Mouse (Mus musculus) liver, embryonic 13.5 days (tissue): Measurements from ENCODE around the gene Uck2. TPM values are rescaled to one million over a fixed set of nuclear protein-coding genes. Genes with fewer than 3 reads are reported as not detected.
A peak's percentile ranks its signal among the peaks of the same experiment; 100 is the strongest.

Experiments
- ATAC-seq: fragments of 200-750 bp; cut with Nextera tagmentation; 2 replicates; pipeline ENCODE4 v1.8.0; 2017; ENCODE audit warnings: low read depth, mild to moderate bottlenecking, moderate number of reproducible peaks, moderate library complexity
- DNase-seq: peaks from one replicate; pipeline ENCODE4 v3.0.0; 2022
- H3K27ac ChIP-seq: fragments of 300-500 bp; sonication (generic); 2 replicates; pipeline ENCODE4 v1.5.1; 2015; ENCODE audit warnings: moderate library complexity, mild to moderate bottlenecking, inconsistent platforms
- H3K27me3 ChIP-seq: fragments of 300-500 bp; sonication (generic); 2 replicates; pipeline ENCODE4 v1.6.1; 2015; ENCODE audit warnings: mild to moderate bottlenecking, inconsistent platforms
- H3K36me3 ChIP-seq: fragments of 300-500 bp; sonication (generic); 2 replicates; pipeline ENCODE4 v1.6.1; 2015; ENCODE audit warnings: mild to moderate bottlenecking, inconsistent platforms
- H3K4me1 ChIP-seq: fragments of 300-500 bp; sonication (generic); replicated peaks from 2 replicates; pipeline ENCODE4 v1.6.1; 2015; ENCODE audit warnings: inconsistent platforms
- H3K4me2 ChIP-seq: fragments of 300-500 bp; sonication (generic); 2 replicates; pipeline ENCODE4 v1.6.1; 2015; ENCODE audit warnings: inconsistent platforms, mild to moderate bottlenecking, moderate library complexity
- H3K4me3 ChIP-seq: fragments of 300-500 bp; sonication (generic); replicated peaks from 2 replicates; pipeline ENCODE4 v1.5.1; 2015; ENCODE audit warnings: mild to moderate bottlenecking, inconsistent platforms
- H3K9ac ChIP-seq: fragments of 300-500 bp; sonication (generic); 2 replicates; pipeline ENCODE4 v1.6.1; 2015; ENCODE audit warnings: mild to moderate bottlenecking, inconsistent platforms
- H3K9me3 ChIP-seq: fragments of 300-500 bp; sonication (generic); replicated peaks from 2 replicates; pipeline ENCODE4 v1.6.1; 2016; ENCODE audit warnings: inconsistent platforms
- WGBS: fragments of 180-500 bp; shearing (Covaris S2); methylation state at CpG from one replicate; pipeline ENCODE4 v1.1.7; 2015; ENCODE audit not compliant: insufficient replicate concordance; 5-methylcytosine and 5-hydroxymethylcytosine counted together
- polyA plus RNA-seq: library from polyadenylated mRNA; unstranded; fragments of >200 nt; fragmentation: Nextera tagmentation; extraction: Ambion mirVana; gene quantifications from 2 replicates; pipeline ENCODE4 v1.2.1, GENCODE M21; 2015

The Uck2 gene
- polyA plus RNA-seq: 67.1 and 82.5 TPM in 2 replicates

GRCm38 (mm10) chr1:167285320-167285355 lies at the start of gene Uck2:
Gene Uck2 (minus strand): TSS chr1:167285320.
- DNase-seq: no peak
- WGBS: 0% methylated on average over 2 of the region's 2 CpGs

DNA sequence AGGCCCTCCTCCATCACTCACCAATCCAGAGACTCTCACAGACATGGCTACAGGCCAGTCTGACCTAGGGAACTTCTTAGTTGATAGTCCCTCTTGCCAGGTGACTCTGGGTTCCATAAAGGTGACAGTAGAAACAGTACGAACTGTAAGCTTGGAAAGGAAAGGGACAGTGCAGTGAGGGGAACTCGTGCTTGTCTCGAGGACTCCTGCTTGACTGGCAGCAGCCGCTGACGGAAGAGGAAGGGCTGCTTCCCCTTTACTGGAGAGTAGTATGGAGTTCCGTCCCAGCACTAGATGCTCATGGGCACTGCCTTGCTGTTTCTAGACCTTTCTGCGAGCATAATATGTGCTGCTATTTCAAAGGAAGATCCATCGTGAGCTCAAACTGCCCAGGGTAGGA lies 46.0 kb upstream of the Uck2 start:
- Histone ChIP-seq H3K27me3 (no peaks in the 10 kb centered on the region), H3K36me3 (peaks cover 69% of the 10 kb centered on the region), H3K9ac (no peak overlapping the region), H3K4me2 (no peak overlapping the region), H3K27ac (no peak overlapping the region), H3K9me3 (no peaks in the 10 kb centered on the region), H3K4me1 (no peaks in the 10 kb centered on the region), H3K4me3 (no peak overlapping the region)
- 68% methylated on average over 8 of the region's 8 CpGs for WGBS
- no peak for ATAC-seq
- no peak for DNase-seq

More at GRCm38 (mm10) chr1:167285320-167285355, at the start of gene Uck2:
- no peaks in the 10 kb centered on the region for H3K9me3 ChIP-seq
- no peak for ATAC-seq
- peak within 1 kb of the TSS; percentile 85 for H3K9ac ChIP-seq
- peak within 1 kb of the TSS; percentile 83 for H3K27ac ChIP-seq
- H3K4me3 ChIP-seq: peak within 1 kb of the TSS; percentile 85
- H3K4me2 ChIP-seq: peak within 1 kb of the TSS; percentile 99
- peaks cover 82% of the 10 kb centered on the region for H3K4me1 ChIP-seq
- H3K36me3 ChIP-seq: no peaks in the 10 kb centered on the region
- peaks cover 24% of the 10 kb centered on the region for H3K27me3 ChIP-seq

DNA sequence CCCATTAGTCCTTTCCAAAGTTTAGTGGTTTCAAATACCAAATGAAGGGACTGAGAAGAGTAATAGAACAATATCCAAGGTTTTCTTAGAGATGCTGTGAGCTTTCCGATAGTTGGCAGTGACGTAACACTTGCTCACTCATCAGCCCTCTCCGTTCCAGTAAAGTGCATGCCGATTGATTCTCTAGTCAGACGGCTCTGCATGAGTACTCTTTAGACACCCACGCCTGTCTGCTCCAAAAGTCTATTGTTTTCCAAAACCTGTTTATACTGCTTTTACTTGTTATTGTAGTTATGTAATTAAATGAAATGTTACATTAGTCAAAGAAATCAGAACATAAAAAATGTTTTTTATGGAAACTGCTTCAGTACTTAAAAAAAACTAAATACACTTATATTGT lies 43.7 kb upstream of the Uck2 start:
- no peaks in the 10 kb centered on the region for H3K9me3 ChIP-seq
- H3K4me1 ChIP-seq: no peaks in the 10 kb centered on the region
- 88% methylated on average over 6 of the region's 6 CpGs for WGBS
- no peak overlapping the region for H3K9ac ChIP-seq
- H3K4me3 ChIP-seq: no peak overlapping the region
- no peak overlapping the region for H3K4me2 ChIP-seq
- H3K36me3 ChIP-seq: peaks cover 77% of the 10 kb centered on the region
- no peaks in the 10 kb centered on the region for H3K27me3 ChIP-seq
- H3K27ac ChIP-seq: no peak overlapping the region
- ATAC-seq (no peak), DNase-seq (no peak)

- peaks cover 88% of the 10 kb centered on the region for H3K36me3 ChIP-seq
- no peak for DNase-seq
- 91% methylated on average over 6 of the region's 6 CpGs for WGBS
- H3K4me2 ChIP-seq: no peak overlapping the region
- H3K27ac ChIP-seq: no peak overlapping the region
- ATAC-seq: no peak
- no peak overlapping the region for H3K4me3 ChIP-seq
- H3K9ac ChIP-seq: no peak overlapping the region
- no peaks in the 10 kb centered on the region for H3K4me1 ChIP-seq
- H3K27me3 ChIP-seq: no peaks in the 10 kb centered on the region
- no peaks in the 10 kb centered on the region for H3K9me3 ChIP-seq
Observed at GRCm38 (mm10) chr1:167321691-167322090, 36.6 kb upstream of the Uck2 start.

DNA sequence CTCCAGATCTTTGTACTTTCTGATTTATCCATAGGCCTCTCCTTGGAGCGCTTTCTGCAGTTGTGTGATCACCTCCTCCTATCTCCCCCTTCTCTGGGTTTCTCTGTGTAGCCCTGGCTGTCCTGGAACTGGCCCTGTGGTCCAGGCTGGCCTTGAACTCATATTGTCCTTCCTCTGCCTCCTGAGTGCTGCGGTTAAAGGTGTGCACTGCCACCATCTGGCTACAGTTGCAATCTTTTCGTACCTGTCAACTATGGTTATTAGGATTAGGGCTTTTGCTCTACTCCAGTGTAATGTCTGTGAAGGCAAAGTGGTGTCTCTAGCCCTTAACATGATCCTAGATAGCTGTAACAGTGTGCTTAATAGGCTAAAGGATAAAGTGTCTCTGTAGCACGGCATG lies 28.1 kb upstream of the Uck2 start:
- peaks cover 43% of the 10 kb centered on the region for H3K36me3 ChIP-seq
- H3K4me2 ChIP-seq: no peak overlapping the region
- DNase-seq (no peak), ATAC-seq (no peak)
- no peak overlapping the region for H3K9ac ChIP-seq
- H3K27ac ChIP-seq: no peak overlapping the region
- peaks cover 32% of the 10 kb centered on the region for H3K4me1 ChIP-seq
- no peaks in the 10 kb centered on the region for H3K9me3 ChIP-seq
- WGBS: 77% methylated on average over 4 of the region's 4 CpGs
- H3K27me3 ChIP-seq: no peaks in the 10 kb centered on the region
- H3K4me3 ChIP-seq: no peak overlapping the region

DNA sequence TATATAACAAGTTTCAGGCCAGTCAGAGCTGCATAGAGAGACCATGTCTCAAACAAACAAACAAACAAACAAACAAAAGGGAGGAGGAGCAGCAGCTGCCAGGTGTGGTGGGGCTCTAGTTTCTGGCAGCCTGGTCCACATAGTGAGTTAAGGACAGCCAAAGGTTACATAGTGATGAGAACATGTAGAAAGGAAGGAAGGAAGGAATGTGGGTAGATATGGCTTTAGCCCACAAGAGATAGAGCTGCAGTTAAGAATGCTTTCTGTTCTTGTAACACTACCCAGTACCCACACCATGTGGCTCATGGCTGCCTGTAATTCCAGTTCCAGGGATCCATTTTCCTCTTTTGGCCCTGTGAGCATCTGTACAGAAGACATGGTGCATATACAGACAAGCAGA lies 27.2 kb upstream of the Uck2 start:
- H3K27me3 ChIP-seq: no peaks in the 10 kb centered on the region
- H3K4me3 ChIP-seq: no peak overlapping the region
- H3K4me2 ChIP-seq: no peak overlapping the region
- H3K9me3 ChIP-seq: no peaks in the 10 kb centered on the region
- no peak overlapping the region for H3K27ac ChIP-seq
- peaks cover 35% of the 10 kb centered on the region for H3K36me3 ChIP-seq
- no peak overlapping the region for H3K9ac ChIP-seq
- no peak for ATAC-seq
- no peak for DNase-seq
- H3K4me1 ChIP-seq: peaks cover 36% of the 10 kb centered on the region

DNA sequence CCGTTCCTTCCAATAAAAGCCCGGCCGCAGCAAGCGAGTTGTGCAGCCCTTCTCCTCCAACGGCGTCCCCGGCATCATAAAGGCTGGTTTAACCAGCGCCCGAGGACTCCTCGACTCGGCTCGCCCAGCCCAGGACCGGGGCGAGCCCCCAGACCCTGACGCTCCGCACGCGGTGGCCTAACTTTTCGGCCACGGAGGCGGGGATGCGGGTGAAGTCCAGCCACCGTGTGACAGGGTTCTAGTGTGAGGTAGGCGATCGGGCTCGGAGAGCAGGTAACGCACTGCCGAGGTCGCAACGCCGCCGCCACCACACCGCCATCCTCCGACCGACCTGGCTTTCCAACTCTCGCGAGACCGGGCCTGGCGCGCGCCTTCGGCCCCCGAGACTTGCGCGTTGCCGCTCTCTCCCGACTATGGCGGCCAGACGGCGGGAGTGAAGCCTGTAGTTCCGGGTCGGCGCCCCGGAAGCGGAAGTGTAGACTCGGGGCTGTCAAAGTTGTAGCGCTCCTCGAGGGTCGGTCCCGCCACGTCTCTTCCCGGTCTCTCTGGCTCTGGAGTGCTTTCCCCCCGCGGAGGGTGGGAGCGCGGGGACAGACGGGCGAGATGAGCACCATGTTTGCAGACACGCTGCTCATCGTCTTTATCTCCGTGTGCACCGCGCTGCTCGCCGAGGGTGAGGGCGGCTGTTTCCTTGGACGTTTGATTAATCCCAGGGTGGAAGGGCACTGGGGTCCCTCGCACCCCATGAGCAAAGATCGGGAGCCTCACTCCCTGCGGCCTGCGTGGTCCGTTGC lies 23.3 kb upstream of the Uck2 start, which contains the start of gene Tmco1:
Tmco1 (plus strand) TSS at position 118 of the 794 bp plus-strand sequence.
- WGBS: under 1% methylated on average over 82 of the region's 82 CpGs
- peak; percentile 94 for ATAC-seq

DNA sequence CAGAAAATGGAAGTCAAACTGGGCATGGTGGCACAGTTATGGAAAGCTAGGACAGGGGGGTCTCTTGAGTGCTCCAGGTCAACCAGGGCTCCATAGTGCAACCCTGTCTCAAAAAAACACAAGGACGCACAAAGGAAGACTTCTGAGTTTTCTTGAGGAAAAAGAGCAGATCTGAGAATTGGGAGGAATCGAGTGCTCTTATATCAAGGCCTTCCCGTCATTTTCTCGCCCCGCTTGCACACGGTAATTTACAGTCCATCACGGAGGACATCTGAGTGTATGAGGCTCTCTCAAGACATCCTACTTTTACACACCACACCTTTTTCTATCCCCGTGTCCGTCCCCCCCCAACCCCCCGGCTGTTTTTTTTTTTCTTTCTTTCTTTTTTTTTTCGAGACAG lies 22.6 kb upstream of the Uck2 start:
- DNase-seq (no peak), ATAC-seq (no peak)
- Histone ChIP-seq H3K4me2 (peak overlapping the region; percentile 88), H3K9ac (peak overlapping the region; percentile 98), H3K27ac (peak overlapping the region; percentile 92), H3K36me3 (peaks cover 6% of the 10 kb centered on the region), H3K27me3 (peaks cover 4% of the 10 kb centered on the region; the same call in 1 of the 2 replicates), H3K9me3 (no peaks in the 10 kb centered on the region), H3K4me1 (peaks cover 50% of the 10 kb centered on the region), H3K4me3 (peak overlapping the region; percentile 92)
- WGBS: 23% methylated on average over 11 of the region's 11 CpGs

More for the DNA sequence above, 23.3 kb upstream of the Uck2 start, which contains the start of gene Tmco1:
- Histone ChIP-seq H3K4me2 (peak within 1 kb of the TSS; percentile 88), H3K4me3 (peak within 1 kb of the TSS; percentile 92), H3K36me3 (peaks cover 14% of the 10 kb centered on the region), H3K27ac (peak within 1 kb of the TSS; percentile 92), H3K4me1 (peaks cover 57% of the 10 kb centered on the region), H3K27me3 (peaks cover 2% of the 10 kb centered on the region; the same call in 1 of the 2 replicates), H3K9me3 (no peaks in the 10 kb centered on the region), H3K9ac (peak within 1 kb of the TSS; percentile 98)
- peak; percentile 95 for DNase-seq

GRCm38 (mm10) chr1:167306451-167307240 lies 21.5 kb upstream of the Uck2 start:
- Histone ChIP-seq H3K27me3 (peaks cover 4% of the 10 kb centered on the region; the same call in 1 of the 2 replicates), H3K27ac (peak overlapping the region; percentile 41), H3K4me2 (peak overlapping the region; percentile 88), H3K4me1 (peaks cover 40% of the 10 kb centered on the region), H3K9me3 (no peaks in the 10 kb centered on the region), H3K36me3 (peaks cover 4% of the 10 kb centered on the region), H3K4me3 (peak overlapping the region; percentile 23; the same call in 1 of the 2 replicates), H3K9ac (0 out of 2 replicates have a peak overlapping the region, but pooled peaks have one; percentile 17)
- peak; percentile 57 for DNase-seq
- WGBS: 36% methylated on average over 5 of the region's 5 CpGs
- no peak for ATAC-seq

- ATAC-seq (no peak), DNase-seq (no peak)
- Histone ChIP-seq H3K9ac (no peak overlapping the region), H3K9me3 (no peaks in the 10 kb centered on the region), H3K27me3 (peaks cover 4% of the 10 kb centered on the region; the same call in 1 of the 2 replicates), H3K36me3 (peaks cover 2% of the 10 kb centered on the region), H3K4me1 (peaks cover 39% of the 10 kb centered on the region), H3K4me3 (no peak overlapping the region), H3K27ac (no peak overlapping the region), H3K4me2 (no peak overlapping the region)
- 42% methylated on average over 7 of the region's 7 CpGs for whole genome bisulfite sequencing
Observed at GRCm38 (mm10) chr1:167305501-167306137, 20.5 kb upstream of the Uck2 start.

DNA sequence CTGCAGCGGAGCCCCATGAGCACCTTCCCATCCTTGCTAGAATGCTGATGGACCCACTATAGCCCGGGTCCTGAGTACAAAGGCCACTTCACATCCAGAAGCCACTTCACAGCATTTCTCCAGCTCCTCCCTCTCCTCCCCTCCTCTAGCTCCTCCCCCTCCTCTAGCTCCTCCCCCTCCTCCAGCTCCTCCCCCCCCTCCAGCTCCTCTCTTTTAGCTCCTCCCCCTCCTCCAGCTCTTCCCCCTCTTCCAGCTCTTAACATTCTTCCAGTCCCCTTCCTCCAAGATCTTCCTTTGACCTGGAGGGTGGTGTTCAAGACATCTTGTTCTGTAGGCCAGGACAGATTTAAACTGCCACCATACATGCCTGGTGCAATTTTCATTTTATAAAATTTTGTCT lies 15.0 kb upstream of the Uck2 start:
- H3K4me1 ChIP-seq: peaks cover 3% of the 10 kb centered on the region; the same call in 1 of the 2 replicates
- no peaks in the 10 kb centered on the region for H3K36me3 ChIP-seq
- no peaks in the 10 kb centered on the region for H3K9me3 ChIP-seq
- ATAC-seq (no peak), DNase-seq (no peak)
- 63% methylated on average over 2 of the region's 2 CpGs for WGBS
- H3K9ac ChIP-seq: no peak overlapping the region
- no peak overlapping the region for H3K4me2 ChIP-seq
- peaks cover 4% of the 10 kb centered on the region; the same call in 1 of the 2 replicates for H3K27me3 ChIP-seq
- no peak overlapping the region for H3K27ac ChIP-seq
- H3K4me3 ChIP-seq: no peak overlapping the region
